Mouse (Mus musculus): ENCODE measurements around the gene Cox4i2. TPM values are rescaled to one million over a fixed set of nuclear protein-coding genes. Genes with fewer than 3 reads are reported as not detected.

Gene Cox4i2
- polyA plus RNA-seq, 1 experiment from 2014 or later, result 9.5 TPM

- no peak overlapping the region for H3K9ac ChIP-seq (ENCODE audit: low read depth, low read length)
- no peaks in the 10 kb centered on the region for H3K4me1 ChIP-seq (replicated peaks; ENCODE audit: control insufficient read depth, insufficient read depth, low read length)
- no peak for TF ChIP-seq CTCF (IDR thresholded peaks at IDR 0.05; ENCODE audit: low read depth)
- no peak overlapping the region for H3K4me2 ChIP-seq (replicated peaks; ENCODE audit: low read depth)
- no peak for ATAC-seq
- H3K27ac ChIP-seq (ENCODE audit: low read depth, low read length), result no peak overlapping the region
- no peaks in the 10 kb centered on the region for H3K9me3 ChIP-seq (ENCODE audit: control insufficient read depth)
- no peak overlapping the region for H3K4me3 ChIP-seq (ENCODE audit: low read depth, low read length)
- no peaks in the 10 kb centered on the region for H3K36me3 ChIP-seq (ENCODE audit: control insufficient read depth, insufficient read depth)
- H3K27me3 ChIP-seq (replicated peaks; ENCODE audit: control insufficient read depth, insufficient read depth, low read length), result no peaks in the 10 kb centered on the region
- 87% methylated on average over 9 of the region's 9 CpGs for WGBS
These were observed 17.6 kb downstream of the Cox4i2 start for GRCm38 (mm10) chr2:152771571-152771970.

- H3K9me3 ChIP-seq (ENCODE audit: control insufficient read depth), result no peaks in the 10 kb centered on the region
- H3K36me3 ChIP-seq (ENCODE audit: control insufficient read depth, insufficient read depth), result no peaks in the 10 kb centered on the region
- no peak overlapping the region for H3K27ac ChIP-seq (ENCODE audit: low read depth, low read length)
- WGBS, result 4% methylated on average over 1 of the region's 1 CpGs
- ATAC-seq, result no peak
- H3K4me2 ChIP-seq (replicated peaks; ENCODE audit: low read depth), result no peak overlapping the region
- H3K9ac ChIP-seq (ENCODE audit: low read depth, low read length), result no peak overlapping the region
- H3K4me3 ChIP-seq (ENCODE audit: low read depth, low read length), result no peak overlapping the region
- H3K4me1 ChIP-seq (replicated peaks; ENCODE audit: control insufficient read depth, insufficient read depth, low read length), result no peaks in the 10 kb centered on the region
- H3K27me3 ChIP-seq (replicated peaks; ENCODE audit: control insufficient read depth, insufficient read depth, low read length), result no peaks in the 10 kb centered on the region
- TF ChIP-seq CTCF (IDR thresholded peaks at IDR 0.05; ENCODE audit: low read depth), result no peak
These were observed 18.3 kb downstream of the Cox4i2 start for GRCm38 (mm10) chr2:152772231-152772630.

- H3K9ac ChIP-seq (ENCODE audit: low read depth, low read length), result no peak overlapping the region
- no peak overlapping the region for H3K4me3 ChIP-seq (ENCODE audit: low read depth, low read length)
- WGBS, result 76% methylated on average over 4 of the region's 4 CpGs
- H3K9me3 ChIP-seq (ENCODE audit: control insufficient read depth), result no peaks in the 10 kb centered on the region
- no peaks in the 10 kb centered on the region for H3K27me3 ChIP-seq (replicated peaks; ENCODE audit: control insufficient read depth, insufficient read depth, low read length)
- H3K4me2 ChIP-seq (replicated peaks; ENCODE audit: low read depth), result no peak overlapping the region
- H3K36me3 ChIP-seq (ENCODE audit: control insufficient read depth, insufficient read depth), result peaks cover 7% of the 10 kb centered on the region
- no peaks in the 10 kb centered on the region for H3K4me1 ChIP-seq (replicated peaks; ENCODE audit: control insufficient read depth, insufficient read depth, low read length)
- TF ChIP-seq CTCF (IDR thresholded peaks at IDR 0.05; ENCODE audit: low read depth), result no peak
- H3K27ac ChIP-seq (ENCODE audit: low read depth, low read length), result no peak overlapping the region
- ATAC-seq, result no peak
These were observed 21.4 kb downstream of the Cox4i2 start for GRCm38 (mm10) chr2:152775357-152775756.

- Histone ChIP-seq H3K27me3 (replicated peaks; ENCODE audit: control insufficient read depth, insufficient read depth, low read length) (no peaks in the 10 kb centered on the region), H3K4me2 (replicated peaks; ENCODE audit: low read depth) (no peak overlapping the region), H3K36me3 (ENCODE audit: control insufficient read depth, insufficient read depth) (peaks cover 14% of the 10 kb centered on the region), H3K4me1 (replicated peaks; ENCODE audit: control insufficient read depth, insufficient read depth, low read length) (no peaks in the 10 kb centered on the region), H3K9ac (ENCODE audit: low read depth, low read length) (no peak overlapping the region), H3K27ac (ENCODE audit: low read depth, low read length) (no peak overlapping the region), H3K9me3 (ENCODE audit: control insufficient read depth) (no peaks in the 10 kb centered on the region), H3K4me3 (ENCODE audit: low read depth, low read length) (no peak overlapping the region)
- TF ChIP-seq CTCF (IDR thresholded peaks at IDR 0.05; ENCODE audit: low read depth), result no peak
- no peak for ATAC-seq
- WGBS, result 85% methylated on average over 3 of the region's 3 CpGs
These were observed 22.0 kb downstream of the Cox4i2 start for GRCm38 (mm10) chr2:152776019-152776418.

GRCm38 (mm10) chr2:152776435-152776834, 22.5 kb downstream of the Cox4i2 start:
- Histone ChIP-seq H3K27ac (ENCODE audit: low read depth, low read length) (no peak overlapping the region), H3K4me2 (replicated peaks; ENCODE audit: low read depth) (no peak overlapping the region), H3K4me3 (ENCODE audit: low read depth, low read length) (no peak overlapping the region), H3K9ac (ENCODE audit: low read depth, low read length) (no peak overlapping the region), H3K9me3 (ENCODE audit: control insufficient read depth) (no peaks in the 10 kb centered on the region), H3K36me3 (ENCODE audit: control insufficient read depth, insufficient read depth) (peaks cover 17% of the 10 kb centered on the region), H3K27me3 (replicated peaks; ENCODE audit: control insufficient read depth, insufficient read depth, low read length) (no peaks in the 10 kb centered on the region), H3K4me1 (replicated peaks; ENCODE audit: control insufficient read depth, insufficient read depth, low read length) (no peaks in the 10 kb centered on the region)
- 94% methylated on average over 2 of the region's 2 CpGs for WGBS
- ATAC-seq, result no peak
- no peak for TF ChIP-seq CTCF (IDR thresholded peaks at IDR 0.05; ENCODE audit: low read depth)

GRCm38 (mm10) chr2:152777081-152777480, 23.1 kb downstream of the Cox4i2 start:
- TF ChIP-seq CTCF (IDR thresholded peaks at IDR 0.05; ENCODE audit: low read depth), result no peak
- H3K9ac ChIP-seq (ENCODE audit: low read depth, low read length), result no peak overlapping the region
- H3K4me1 ChIP-seq (replicated peaks; ENCODE audit: control insufficient read depth, insufficient read depth, low read length), result no peaks in the 10 kb centered on the region
- H3K4me2 ChIP-seq (replicated peaks; ENCODE audit: low read depth), result no peak overlapping the region
- no peaks in the 10 kb centered on the region for H3K9me3 ChIP-seq (ENCODE audit: control insufficient read depth)
- no peaks in the 10 kb centered on the region for H3K27me3 ChIP-seq (replicated peaks; ENCODE audit: control insufficient read depth, insufficient read depth, low read length)
- no peak overlapping the region for H3K27ac ChIP-seq (ENCODE audit: low read depth, low read length)
- H3K4me3 ChIP-seq (ENCODE audit: low read depth, low read length), result no peak overlapping the region
- WGBS, result 93% methylated on average over 3 of the region's 3 CpGs
- peaks cover 23% of the 10 kb centered on the region for H3K36me3 ChIP-seq (ENCODE audit: control insufficient read depth, insufficient read depth)
- ATAC-seq, result no peak

- H3K27ac ChIP-seq (ENCODE audit: low read depth, low read length), result peak overlapping the region; percentile 50; the same call in 1 of the 2 replicates
- H3K4me2 ChIP-seq (replicated peaks; ENCODE audit: low read depth), result no peak overlapping the region
- H3K27me3 ChIP-seq (replicated peaks; ENCODE audit: control insufficient read depth, insufficient read depth, low read length), result no peaks in the 10 kb centered on the region
- ATAC-seq, result no peak
- WGBS, result 78% methylated on average over 2 of the region's 2 CpGs
- H3K36me3 ChIP-seq (ENCODE audit: control insufficient read depth, insufficient read depth), result peaks cover 31% of the 10 kb centered on the region
- no peak overlapping the region for H3K9ac ChIP-seq (ENCODE audit: low read depth, low read length)
- no peaks in the 10 kb centered on the region for H3K9me3 ChIP-seq (ENCODE audit: control insufficient read depth)
- no peaks in the 10 kb centered on the region for H3K4me1 ChIP-seq (replicated peaks; ENCODE audit: control insufficient read depth, insufficient read depth, low read length)
- no peak for TF ChIP-seq CTCF (IDR thresholded peaks at IDR 0.05; ENCODE audit: low read depth)
- no peak overlapping the region for H3K4me3 ChIP-seq (ENCODE audit: low read depth, low read length)
These were observed 26.5 kb downstream of the Cox4i2 start for GRCm38 (mm10) chr2:152780466-152780865.
